Mouse (Mus musculus): Measurements from ENCODE around the gene Nlrp6.
"Not testable (repeated sequence)": the region's sequence is repeated elsewhere in the genome, so short reads cannot be mapped to it uniquely, and the experiment has no call there.

Gene Nlrp6

DNA sequence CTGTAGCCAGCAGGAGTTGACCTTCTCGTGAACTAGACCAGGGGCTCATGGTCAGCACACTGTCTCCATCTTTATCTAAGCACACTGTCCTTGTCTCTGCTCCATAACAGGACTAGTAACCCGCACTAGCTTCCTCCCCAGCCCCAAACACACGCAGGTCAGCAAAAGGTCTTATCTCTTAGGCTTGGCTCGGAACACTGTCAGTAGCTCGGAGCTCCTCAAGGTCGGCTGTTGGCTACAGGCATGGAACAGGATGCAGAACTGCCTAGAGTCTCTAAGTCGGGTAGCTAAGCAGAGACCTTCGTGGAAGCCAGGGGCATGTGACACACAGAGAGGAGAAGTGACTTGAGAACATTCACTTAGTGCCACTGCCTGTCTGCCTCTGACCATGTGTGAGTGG lies 27.5 kb downstream of the Nlrp6 start:
- peak; percentile 87 to 90 for DNase-seq (ENCODE audit: inconsistent age in 2 of 2, low spot score in 1 of 2)

DNA sequence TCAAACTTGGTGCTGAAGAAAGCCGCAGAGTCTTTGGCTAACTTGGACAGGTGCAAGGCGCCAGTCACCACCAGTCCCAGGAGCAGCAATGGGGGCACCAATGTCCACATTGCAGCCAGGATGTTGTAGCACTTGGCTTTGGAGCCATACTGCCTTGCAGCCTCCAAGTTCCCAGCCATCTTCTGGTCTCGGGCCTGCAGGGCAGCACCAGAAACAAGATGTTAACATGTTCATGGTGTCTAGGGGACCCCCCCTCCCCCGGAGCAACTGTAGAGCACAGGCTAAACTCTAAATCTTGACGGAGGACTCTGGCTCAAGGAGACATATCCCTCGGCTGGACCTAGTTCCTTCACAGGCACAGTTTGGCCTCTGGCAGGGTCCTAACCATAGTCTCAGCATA lies 28.6 kb downstream of the Nlrp6 start:
- DNase-seq (ENCODE audit: inconsistent age in 2 of 2, low spot score in 1 of 2): peak in 1 of 2 experiments; percentile 55

DNA sequence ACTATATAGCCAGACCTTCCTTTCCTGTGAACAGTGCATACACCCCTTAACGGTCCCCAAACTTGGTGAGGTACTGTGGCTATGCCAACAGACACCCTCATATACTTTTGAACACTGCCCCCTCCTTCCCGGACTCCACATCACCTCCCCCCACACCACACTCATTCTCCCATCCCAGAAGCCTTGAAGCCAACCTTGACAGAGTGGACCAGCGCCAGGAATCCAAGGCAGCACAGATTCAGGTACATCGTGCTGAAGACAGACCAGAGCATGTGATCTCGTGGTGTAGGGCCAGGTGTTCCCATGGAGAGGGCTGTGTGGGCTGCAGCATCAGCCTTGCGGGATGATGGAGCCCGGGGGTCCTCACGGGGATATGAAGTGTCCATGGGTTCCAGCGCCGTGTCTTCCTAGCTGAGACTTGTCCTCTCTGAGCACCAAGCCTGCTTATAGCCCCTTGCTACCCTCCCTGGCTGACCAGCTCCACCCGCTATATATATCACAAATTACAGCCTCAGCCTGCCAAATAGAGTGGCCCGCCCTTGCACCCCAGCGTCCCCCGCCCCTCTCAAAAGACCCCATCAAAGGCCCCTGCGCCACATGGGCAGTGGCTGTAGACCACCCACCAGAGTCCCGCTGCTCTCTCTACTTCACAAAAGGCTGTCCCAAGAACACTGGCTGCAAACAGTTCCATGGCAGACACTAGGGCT lies 29.3 kb downstream of the Nlrp6 start, which contains the start of gene Ifitm5:
TSS of gene Ifitm5 (minus strand) at position 468 of the 707 bp plus-strand sequence.
- DNase-seq (ENCODE audit: inconsistent age in 2 of 2, low spot score in 1 of 2): peak; percentile 80 to 85

DNA sequence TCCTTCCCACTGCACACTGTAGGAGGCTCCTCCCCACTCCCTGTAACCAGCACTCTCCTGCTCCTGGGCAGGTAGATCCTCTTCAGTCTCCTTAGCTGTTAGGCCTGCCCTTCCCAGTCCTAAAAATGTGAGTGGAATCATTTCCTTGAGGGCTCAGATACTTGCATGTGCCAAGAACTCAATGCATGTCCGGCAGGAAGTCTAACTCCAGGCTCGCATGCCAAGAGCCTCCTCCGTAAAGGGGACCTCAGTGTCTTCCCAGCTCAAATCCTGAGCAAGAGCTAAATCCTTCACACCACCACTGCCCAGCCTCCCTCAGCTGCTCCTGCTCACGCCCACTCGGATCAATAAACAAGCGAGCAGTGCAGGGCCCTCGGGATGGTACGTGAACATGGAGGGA lies 30.3 kb downstream of the Nlrp6 start:
- peak; percentile 55 to 78 for DNase-seq (ENCODE audit: inconsistent age in 2 of 2, low spot score in 1 of 2)

DNA sequence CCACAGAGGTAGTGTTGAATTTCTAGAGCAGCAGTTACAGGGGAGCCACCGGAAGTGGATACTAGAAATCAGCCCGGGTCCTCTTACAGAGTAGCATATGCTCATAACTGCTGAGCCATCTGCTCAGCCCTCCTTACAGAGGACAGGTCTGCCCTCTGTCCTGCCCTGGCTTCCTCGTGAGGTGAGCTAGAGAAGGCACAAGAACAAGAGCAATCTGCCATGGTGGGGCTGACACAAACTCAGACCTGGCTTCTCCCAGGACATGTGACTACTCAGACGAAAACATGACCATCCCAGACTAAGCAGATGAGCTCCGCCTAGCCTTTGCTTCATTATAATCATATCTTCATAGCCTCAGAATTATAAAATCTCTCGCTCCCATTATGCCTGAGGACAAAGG lies 31.1 kb downstream of the Nlrp6 start:
- no peak for DNase-seq (ENCODE audit: inconsistent age in 2 of 2, low spot score in 1 of 2)

DNA sequence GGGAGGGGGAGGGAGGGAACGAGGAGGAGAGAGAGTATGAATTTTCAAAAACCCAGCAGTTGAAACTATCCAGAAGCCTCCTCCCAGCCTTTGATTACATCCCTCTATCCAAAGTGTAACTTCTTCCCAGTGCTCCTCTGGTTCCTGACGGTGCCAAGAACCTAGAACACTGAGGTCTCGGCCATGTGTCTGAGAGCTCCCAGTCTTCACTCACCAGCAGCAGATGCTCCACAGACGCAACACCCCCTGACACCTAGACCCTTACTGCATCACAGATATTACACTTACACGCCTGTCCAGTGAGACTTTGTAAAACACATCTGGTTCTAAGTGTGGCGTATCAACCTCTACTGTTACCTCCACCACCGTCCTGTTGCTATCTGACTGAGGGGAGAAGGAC lies 31.7 kb downstream of the Nlrp6 start:
- DNase-seq (ENCODE audit: inconsistent age in 2 of 2, low spot score in 1 of 2): peak in 1 of 2 experiments; percentile 31

DNA sequence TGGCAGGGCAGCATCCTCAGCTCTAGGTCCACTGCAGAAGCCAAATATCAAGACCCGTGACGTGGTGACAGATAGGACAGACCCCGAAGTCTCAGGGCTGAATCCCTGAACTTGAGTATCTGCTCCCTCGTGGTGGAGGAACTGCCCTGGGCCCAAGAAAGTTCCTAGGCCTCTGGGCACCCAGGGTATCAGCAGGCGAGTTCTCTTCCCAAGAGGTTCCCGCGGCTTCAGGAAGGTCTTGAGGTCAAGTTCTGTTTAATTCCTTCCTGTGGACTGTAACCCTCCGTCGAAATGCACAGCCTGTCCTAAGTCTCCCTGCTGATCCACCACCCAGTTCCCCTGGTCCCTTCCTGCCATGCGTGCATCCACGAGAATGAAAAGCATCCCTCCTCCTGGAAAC lies 32.4 kb downstream of the Nlrp6 start:
- peak in 1 of 2 experiments; percentile 63 for DNase-seq (ENCODE audit: inconsistent age in 2 of 2, low spot score in 1 of 2)

DNA sequence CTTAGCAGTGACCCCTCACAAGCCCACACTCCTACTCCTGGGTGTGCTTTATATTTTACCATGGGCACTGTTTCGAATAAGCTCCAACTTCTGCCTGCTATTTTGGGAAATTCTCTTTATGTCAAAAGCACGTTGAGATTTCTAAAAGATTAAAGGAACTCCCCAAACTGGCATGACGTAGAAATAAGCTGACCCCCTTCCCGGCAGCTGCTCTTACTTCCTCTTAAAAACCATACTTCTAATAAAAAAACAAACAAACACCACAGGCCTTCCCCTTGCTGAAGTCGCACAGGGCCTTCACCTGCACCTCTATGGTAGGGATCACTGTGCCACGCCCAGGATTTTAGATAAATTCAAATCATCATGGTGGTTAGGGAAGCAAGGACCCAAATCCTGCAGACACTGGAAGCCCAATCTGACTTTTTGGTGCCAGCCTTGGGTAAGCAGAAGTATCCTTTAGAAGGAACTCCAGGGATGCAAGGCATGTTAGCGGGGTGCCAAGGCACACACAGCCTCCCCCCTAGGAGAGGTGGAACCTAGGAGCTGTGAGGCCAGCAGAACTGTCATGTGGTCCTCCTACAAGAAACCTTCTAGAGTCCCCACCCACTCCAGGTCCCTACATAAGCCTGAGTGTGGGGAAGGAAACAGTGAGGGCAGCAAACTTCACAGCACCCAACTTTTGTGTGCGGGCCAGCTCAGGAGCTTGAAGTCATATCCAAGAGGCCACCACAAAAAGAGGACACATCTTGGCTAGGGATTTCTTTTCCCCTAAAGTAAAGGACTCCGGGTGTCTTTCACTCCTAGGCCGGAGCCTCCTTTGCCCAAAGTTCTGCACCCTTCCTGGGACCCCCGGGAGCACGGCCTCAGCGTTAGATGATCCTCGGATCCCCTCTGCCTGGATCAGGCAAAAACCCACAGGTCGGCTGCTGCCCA lies 33.4 kb downstream of the Nlrp6 start:
- DNase-seq (ENCODE audit: inconsistent age in 2 of 2, low spot score in 1 of 2): peak; percentile 40 to 76

DNA sequence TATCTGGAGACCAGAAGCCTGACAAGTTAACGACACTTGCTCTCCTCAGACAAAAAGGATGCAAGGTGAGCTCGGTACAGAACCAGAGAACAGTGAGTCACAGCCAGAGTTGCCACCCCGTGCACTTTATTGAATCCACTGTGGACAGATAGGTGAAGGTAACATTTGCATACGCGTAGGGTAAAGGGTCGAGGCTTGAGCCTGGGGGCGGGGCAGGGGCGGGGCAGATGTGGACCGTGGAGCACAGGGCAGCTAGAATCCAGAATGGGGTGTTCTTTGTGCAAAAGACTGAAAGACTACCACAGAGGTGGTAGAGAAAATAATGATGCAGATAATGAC lies 34.0 kb downstream of the Nlrp6 start:
- peak in 1 of 2 experiments; percentile 43 for DNase-seq (ENCODE audit: inconsistent age in 2 of 2, low spot score in 1 of 2)

DNA sequence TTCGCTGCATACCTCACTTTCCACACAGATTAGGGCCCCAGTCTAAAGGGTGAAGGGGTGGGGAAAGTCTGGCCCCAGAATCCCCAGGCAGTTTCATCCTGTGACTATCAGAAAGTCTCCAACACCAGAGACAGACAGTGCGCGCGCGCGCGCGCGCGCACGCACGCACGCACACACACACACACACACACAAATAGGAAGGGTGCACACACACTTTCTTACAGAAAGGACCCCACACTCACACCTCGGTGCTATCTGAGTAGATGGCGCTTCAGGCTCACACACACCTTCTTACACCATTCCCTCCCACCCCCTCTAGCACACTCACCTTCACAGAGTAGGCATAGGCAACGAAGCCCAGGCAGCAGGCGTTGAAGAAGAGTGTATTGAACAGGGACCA lies 34.6 kb downstream of the Nlrp6 start:
- DNase-seq (ENCODE audit: inconsistent age in 2 of 2, low spot score in 1 of 2): no peak

DNA sequence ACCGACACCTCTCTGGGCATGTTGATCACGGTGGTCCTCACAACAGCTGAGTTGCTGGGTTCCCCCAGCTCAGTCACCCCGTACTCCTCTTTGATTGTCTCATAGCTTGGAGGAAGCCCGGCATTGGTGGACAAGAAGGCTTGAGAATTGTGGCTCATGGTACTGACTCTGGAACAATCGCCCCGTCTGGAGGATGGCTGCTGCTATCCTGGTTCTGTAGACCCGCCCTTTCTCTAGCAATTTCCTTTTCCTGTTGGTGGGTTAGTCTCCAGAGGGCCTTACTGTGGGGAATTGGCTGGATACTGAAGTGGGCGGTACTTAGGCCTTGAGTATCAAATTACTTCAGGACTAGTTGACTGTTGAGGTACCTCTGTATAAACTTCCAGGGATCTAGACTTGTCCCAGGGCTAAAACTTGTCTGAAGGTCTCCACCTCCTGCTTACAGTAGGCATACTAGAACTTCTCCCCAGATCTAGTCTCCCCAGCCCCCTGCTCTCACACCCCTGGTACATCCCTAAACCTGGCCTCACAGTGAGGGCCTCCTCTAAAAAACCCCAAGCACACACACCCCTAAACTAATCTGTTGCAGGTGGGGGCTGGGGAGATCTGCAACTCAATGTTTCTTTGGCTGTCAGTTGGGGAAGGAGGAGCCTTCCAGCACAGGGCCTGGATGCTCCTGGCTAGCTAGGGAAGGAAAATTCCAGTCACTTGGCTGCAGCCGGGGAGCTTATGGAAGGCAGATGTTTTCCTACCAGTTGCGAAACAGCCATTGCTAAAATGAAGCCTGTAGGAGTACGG lies 35.3 kb downstream of the Nlrp6 start, which contains the start of the genes Gm45717 and Ifitm2:
TSS of gene Gm45717 (minus strand) at position 180 of the 798 bp plus-strand sequence.
TSS of gene Ifitm2 (minus strand) at position 230 of the 798 bp plus-strand sequence.
- peak; percentile 88 to 95 for DNase-seq (ENCODE audit: inconsistent age in 2 of 2, low spot score in 1 of 2)

DNA sequence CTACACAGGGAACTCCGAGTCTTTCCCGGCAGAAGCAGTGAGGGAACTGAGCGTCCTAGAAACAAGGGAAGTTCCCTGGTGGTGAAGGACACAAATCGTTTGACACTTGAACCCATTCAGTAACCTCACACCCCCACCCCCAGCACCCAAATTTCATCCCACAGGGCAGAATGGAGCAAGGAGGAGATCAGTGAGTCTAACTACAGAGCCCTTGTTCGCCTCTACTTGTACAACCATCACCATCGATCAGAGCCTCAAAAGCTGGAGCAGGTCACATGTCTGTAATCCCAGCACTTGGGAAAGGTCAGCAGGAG lies 35.8 kb downstream of the Nlrp6 start:
- DNase-seq (ENCODE audit: inconsistent age in 2 of 2, low spot score in 1 of 2): no peak

DNA sequence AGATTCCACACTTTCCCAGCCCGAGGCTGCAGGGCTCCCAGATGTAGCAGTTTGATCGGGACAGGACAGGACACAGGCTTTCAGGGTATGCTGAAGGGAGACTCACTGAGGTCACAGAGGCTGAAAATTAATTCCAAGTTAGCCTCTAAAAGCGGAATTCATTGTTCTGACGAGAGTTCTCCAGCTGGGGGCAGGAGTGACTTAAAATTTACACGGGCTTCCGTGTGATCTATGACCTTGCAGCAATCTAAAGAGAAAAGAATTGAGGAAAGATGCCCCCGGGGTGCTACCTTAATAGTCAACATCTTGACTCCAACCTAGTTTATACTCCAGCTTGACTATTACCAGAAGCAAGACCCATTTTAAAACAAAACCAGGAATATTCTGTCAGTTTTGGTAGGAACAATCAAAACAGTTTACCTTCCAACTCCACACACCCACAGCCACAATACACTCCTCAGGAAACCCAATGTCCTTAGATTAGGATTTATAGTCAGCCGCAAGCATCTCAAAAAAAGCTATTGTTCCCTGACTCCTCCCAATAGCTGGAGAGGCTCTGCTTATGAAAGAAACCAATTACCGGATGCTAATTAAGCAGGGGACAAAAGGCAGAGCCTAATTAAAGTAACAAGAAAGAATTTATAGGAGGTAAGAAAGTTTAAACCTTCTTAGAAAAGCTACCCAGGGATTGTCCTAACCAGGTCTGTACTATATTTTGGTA lies 38.6 kb downstream of the Nlrp6 start:
- DNase-seq (ENCODE audit: inconsistent age in 2 of 2, low spot score in 1 of 2): peak; percentile 56 to 86

DNA sequence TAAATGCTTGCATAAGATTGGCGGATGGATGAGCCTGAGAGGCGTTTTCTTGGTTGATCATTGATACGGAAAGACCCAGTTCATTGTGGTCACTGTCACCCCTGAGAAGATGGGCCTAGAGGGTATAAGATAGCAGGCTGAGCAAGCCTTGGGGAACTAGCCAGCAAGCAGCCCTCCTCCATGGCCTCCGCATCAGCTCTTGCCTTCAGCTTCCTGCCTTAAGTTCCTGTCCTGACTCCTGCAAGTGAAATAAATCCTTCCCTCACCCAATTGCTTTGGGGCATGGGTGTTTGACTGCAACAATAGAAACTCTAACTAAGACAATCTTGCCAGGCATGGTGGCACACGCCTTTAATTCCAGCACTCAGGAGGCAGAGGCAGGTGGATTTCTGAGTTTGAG lies 39.3 kb downstream of the Nlrp6 start:
- no peak for DNase-seq (ENCODE audit: inconsistent age in 2 of 2, low spot score in 1 of 2)

DNA sequence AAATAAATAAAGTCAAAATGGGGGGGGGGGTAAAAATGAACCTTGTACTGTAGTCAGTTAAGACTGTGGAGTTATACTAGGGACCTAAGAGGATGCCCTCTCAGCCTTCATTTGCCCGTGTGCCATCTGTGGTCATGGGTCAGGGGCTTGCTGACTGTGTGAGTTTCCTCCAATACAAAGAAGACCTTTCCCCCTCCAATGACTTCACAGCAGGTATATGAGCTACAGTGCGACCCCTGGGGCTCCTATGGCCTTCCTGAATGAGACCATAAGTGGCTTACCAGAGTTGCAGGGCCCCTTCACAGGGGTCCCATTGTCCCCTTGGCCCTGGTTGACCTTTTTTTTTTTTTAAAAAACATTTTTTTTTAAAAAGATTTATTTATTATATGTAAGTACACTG lies 40.7 kb downstream of the Nlrp6 start:
- no peak for DNase-seq (ENCODE audit: inconsistent age in 2 of 2, low spot score in 1 of 2)

DNA sequence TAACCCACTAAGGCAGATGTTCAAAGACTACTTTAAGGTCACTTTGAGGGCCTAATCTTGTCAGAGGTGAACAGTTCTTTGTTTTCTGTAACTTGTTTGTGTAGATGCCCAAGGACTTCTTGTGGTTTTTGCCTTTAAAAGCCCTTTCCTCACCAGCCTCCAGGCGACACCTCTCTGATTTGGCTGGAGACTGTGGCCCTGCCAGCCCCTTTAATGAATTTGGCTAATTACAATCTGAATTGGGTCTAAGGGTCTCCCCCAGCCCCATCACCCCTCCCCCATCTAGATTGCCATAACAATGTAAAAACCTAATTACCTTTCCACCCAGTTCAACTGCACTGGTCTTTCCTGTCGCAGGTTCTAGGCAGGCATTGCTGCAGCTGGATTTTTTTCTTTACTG lies 42.0 kb downstream of the Nlrp6 start:
- DNase-seq (ENCODE audit: inconsistent age in 2 of 2, low spot score in 1 of 2): no peak

DNA sequence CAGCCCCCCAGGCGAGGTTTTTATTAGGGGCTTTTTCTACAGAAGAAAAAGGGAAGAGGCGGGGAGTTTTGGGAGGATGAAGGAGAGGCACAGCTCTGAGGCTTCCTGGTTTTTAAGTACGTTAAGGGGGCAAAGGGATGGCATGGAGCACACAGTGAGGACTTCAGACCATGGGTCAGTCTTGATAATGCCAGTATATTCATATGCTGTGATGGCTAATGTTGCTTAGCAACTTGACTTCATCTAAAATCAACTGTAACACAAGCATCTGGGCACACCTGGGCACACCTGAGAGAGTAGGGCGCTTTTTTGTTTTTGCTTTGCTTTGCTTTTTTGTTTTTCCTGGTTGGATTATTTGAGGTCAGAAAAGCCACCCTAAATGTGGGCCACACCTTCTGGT lies 46.2 kb downstream of the Nlrp6 start, which contains the start of gene Ifitm1:
TSS of gene Ifitm1 (plus strand) at position 301 of the 400 bp plus-strand sequence.
- DNase-seq (ENCODE audit: inconsistent age in 2 of 2, low spot score in 1 of 2): no peak

DNA sequence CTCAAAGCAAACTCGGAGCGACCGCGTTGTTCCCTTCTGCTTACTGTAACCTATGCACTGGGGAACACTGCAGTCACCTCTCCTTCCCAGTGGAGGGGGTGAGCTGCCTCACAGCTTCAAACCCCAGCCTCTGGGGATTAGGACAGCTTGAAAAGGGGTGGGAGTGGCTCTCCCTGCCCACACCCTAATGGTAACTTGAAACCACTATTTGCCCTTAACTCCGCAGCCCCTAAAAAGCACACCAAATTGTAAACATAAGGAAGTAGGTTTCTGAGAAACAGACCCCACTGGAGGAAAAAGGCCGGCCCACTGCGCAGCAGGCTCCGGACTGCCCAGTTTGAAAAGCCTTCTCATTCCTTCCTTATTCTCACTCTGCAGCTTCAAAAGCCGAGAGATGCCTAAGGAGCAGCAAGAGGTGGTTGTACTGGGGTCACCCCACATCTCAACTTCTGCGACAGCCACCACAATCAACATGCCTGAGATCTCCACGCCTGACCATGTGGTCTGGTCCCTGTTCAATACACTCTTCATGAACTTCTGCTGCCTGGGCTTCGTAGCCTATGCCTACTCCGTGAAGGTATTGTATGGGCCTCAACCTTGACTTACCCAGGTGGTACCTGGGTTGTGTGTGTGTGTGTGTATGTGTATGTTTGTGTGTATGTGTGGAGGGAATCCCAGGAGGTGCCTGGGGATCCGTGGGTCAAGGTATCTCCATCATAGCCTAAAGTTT lies 47.3 kb downstream of the Nlrp6 start:
- DNase-seq (ENCODE audit: inconsistent age in 2 of 2, low spot score in 1 of 2): no peak

DNA sequence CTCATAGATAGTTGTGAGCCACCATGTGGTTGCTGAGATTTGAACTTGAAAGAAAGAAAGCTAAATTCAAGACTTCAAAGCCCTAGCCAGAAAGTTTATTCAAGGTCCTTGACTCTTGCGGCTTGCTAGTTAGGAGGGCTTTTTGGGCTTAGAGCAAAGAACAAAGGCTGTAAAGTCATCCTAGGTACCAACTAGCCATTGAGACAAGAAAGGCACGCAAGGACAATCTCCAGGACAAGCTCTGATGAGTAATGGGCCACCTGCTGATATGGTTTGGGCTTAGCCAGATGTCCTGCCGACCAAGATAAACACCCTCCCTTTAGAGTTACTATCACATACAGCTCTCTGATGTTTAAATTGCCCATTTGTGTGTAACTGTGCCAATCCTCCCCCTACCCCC lies 48.0 kb downstream of the Nlrp6 start:
- not testable (repeated sequence) for DNase-seq (ENCODE audit: inconsistent age in 2 of 2, low spot score in 1 of 2)

DNA sequence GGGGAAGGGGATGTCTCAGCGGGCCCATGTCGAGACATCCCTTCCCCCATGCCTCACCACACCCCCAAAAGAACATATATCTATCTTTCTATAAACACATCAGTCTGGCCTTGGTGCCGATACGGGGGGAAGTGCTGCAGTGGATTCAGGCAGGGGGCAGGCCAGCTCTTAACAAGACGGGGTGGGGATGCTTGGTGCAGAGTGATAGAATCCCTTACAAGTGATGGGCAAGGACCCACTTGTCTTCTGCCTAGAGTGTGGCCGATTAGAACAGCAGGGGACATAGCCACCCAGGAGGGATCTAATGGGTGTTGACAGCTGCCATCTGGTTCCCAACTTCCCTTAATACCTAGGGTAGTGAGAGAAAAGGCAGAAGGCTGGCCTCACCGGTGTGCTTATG lies 50.2 kb downstream of the Nlrp6 start:
- no peak for DNase-seq (ENCODE audit: inconsistent age in 2 of 2, low spot score in 1 of 2)
